Mouse (Mus musculus) MEL (cell line): ENCODE measurements around the gene Atp6v1a. TPM values are rescaled to one million over a fixed set of nuclear protein-coding genes. Genes with fewer than 3 reads are reported as not detected.

Source experiments
- DNase-seq: peaks from one replicate; pipeline ENCODE4 v3.0.0; 2011; ENCODE audit warnings: low read depth, low spot score
- H3K27ac ChIP-seq: 2 replicates; pipeline ENCODE4 v1.5.1; 2012; ENCODE audit warnings: low read depth, mild to moderate bottlenecking, control low read depth, low read length, moderate library complexity; ENCODE audit not compliant: control insufficient read depth
- H3K27me3 ChIP-seq, 2 experiments: fragments of 150-350 bp in 1 of 2; sonication (generic) in 1 of 2; 2 replicates each; pipeline ENCODE4 v1.6.1; 2012; ENCODE audit warnings: low read length in 2 of 2, mild to moderate bottlenecking in 2 of 2, improper control_type of control experiment in 1 of 2, moderate library complexity in 1 of 2; ENCODE audit not compliant: insufficient read depth in 2 of 2, control insufficient read depth in 1 of 2
- H3K36me3 ChIP-seq, 2 experiments: 2 replicates each; pipeline ENCODE4 v1.6.1; 2012 to 2014; ENCODE audit warnings: low read length in 2 of 2, improper control_type of control experiment in 1 of 2, inconsistent platforms in 1 of 2, mild to moderate bottlenecking in 1 of 2; ENCODE audit not compliant: insufficient read depth in 2 of 2, control insufficient read depth in 1 of 2
- H3K4me1 ChIP-seq, 2 experiments: fragments of 150-350 bp in 1 of 2; sonication (generic) in 1 of 2; 2 replicates each; pipeline ENCODE4 v1.6.1; 2012; ENCODE audit warnings: low read length in 2 of 2, improper control_type of control experiment in 1 of 2, mild to moderate bottlenecking in 1 of 2; ENCODE audit not compliant: insufficient read depth in 2 of 2, control insufficient read depth in 1 of 2
- H3K4me3 ChIP-seq, 2 experiments: fragments of 150-350 bp in 1 of 2; sonication (generic) in 1 of 2; 2 replicates each; pipeline ENCODE4 v1.5.1; 2012; ENCODE audit warnings: low read depth in 2 of 2, low read length in 2 of 2, mild to moderate bottlenecking in 2 of 2, moderate library complexity in 2 of 2, control low read depth in 1 of 2, improper control_type of control experiment in 1 of 2; ENCODE audit not compliant: control insufficient read depth in 1 of 2, insufficient read depth in 1 of 2
- H3K79me2 ChIP-seq: 2 replicates; pipeline ENCODE4 v1.6.1; 2012; ENCODE audit warnings: mild to moderate bottlenecking, low read length, moderate library complexity; ENCODE audit not compliant: control insufficient read depth, poor library complexity, insufficient read depth
- H3K9ac ChIP-seq: 2 replicates; pipeline ENCODE4 v1.6.1; 2012; ENCODE audit warnings: low read depth, mild to moderate bottlenecking, control low read depth, low read length, moderate library complexity; ENCODE audit not compliant: control insufficient read depth, poor library complexity, severe bottlenecking
- H3K9me3 ChIP-seq: fragments of 150-350 bp; sonication (generic); replicated peaks from 2 replicates; pipeline ENCODE4 v1.6.1; 2012; ENCODE audit warnings: mild to moderate bottlenecking, low read length, improper control_type of control experiment, moderate library complexity; ENCODE audit not compliant: insufficient read depth
- CHD1 ChIP-seq: IDR thresholded peaks from 2 replicates; pipeline ENCODE4 v1.6.1; 2012; ENCODE audit warnings: low read depth, mild to moderate bottlenecking, inconsistent platforms, low read length, improper control_type of control experiment
- CHD2 ChIP-seq: IDR thresholded peaks from 2 replicates; pipeline ENCODE4 v1.6.1; 2011; ENCODE audit warnings: low read length, improper control_type of control experiment
- CTCF ChIP-seq, 3 experiments: IDR thresholded peaks in 2 of 3; conservative IDR thresholded peaks in 1 of 3; 2 replicates each; pipeline ENCODE4 v1.5.1; 2011 to 2012; ENCODE audit warnings: low read length in 3 of 3, low read depth in 2 of 3, mild to moderate bottlenecking in 2 of 3, improper control_type of control experiment in 1 of 3, inconsistent platforms in 1 of 3, mixed read lengths in 1 of 3, moderate library complexity in 1 of 3; ENCODE audit not compliant: control insufficient read depth in 1 of 3, insufficient read depth in 1 of 3, poor library complexity in 1 of 3, severe bottlenecking in 1 of 3
- E2F4 ChIP-seq: IDR thresholded peaks from 2 replicates; pipeline ENCODE4 v1.6.1; 2011; ENCODE audit warnings: low read depth, low read length, improper control_type of control experiment, borderline replicate concordance
- ELF1 ChIP-seq: IDR thresholded peaks from 2 replicates; pipeline ENCODE4 v1.6.1; 2014; ENCODE audit warnings: low read depth, mild to moderate bottlenecking, inconsistent platforms, low read length, improper control_type of control experiment, moderate library complexity
- EP300 ChIP-seq, 2 experiments: IDR thresholded peaks; 2 replicates each; pipeline ENCODE4 v1.6.1; 2011; ENCODE audit warnings: improper control_type of control experiment in 2 of 2, low read length in 2 of 2, low read depth in 1 of 2, mild to moderate bottlenecking in 1 of 2
- ETS1 ChIP-seq: IDR thresholded peaks from 2 replicates; pipeline ENCODE4 v1.6.1; 2012; ENCODE audit warnings: low read depth, mild to moderate bottlenecking, inconsistent platforms, low read length, improper control_type of control experiment, moderate library complexity
- GABPA ChIP-seq: IDR thresholded peaks from 2 replicates; pipeline ENCODE4 v1.6.1; 2012; ENCODE audit warnings: low read depth, mild to moderate bottlenecking, inconsistent platforms, low read length, improper control_type of control experiment, moderate library complexity
- GATA1 ChIP-seq: IDR thresholded peaks from 2 replicates; pipeline ENCODE4 v1.6.1; 2011; ENCODE audit warnings: low read depth, low read length, improper control_type of control experiment
- HCFC1 ChIP-seq: IDR thresholded peaks from 2 replicates; pipeline ENCODE4 v1.6.1; 2012; ENCODE audit warnings: low read depth, mild to moderate bottlenecking, inconsistent platforms, low read length, improper control_type of control experiment, moderate library complexity
- JUND ChIP-seq: IDR thresholded peaks from 2 replicates; pipeline ENCODE4 v1.6.1; 2011; ENCODE audit warnings: low read depth, mild to moderate bottlenecking, improper control_type of control experiment, low read length
- KAT2A ChIP-seq: conservative IDR thresholded peaks from 2 replicates; pipeline ENCODE4 v1.6.1; 2012; ENCODE audit warnings: low read depth, low read length, improper control_type of control experiment, inconsistent platforms
- MAX ChIP-seq: IDR thresholded peaks from 2 replicates; pipeline ENCODE4 v1.6.1; 2011; ENCODE audit warnings: low read length, improper control_type of control experiment
- MAZ ChIP-seq: IDR thresholded peaks from 2 replicates; pipeline ENCODE4 v1.6.1; 2012; ENCODE audit warnings: low read depth, mild to moderate bottlenecking, inconsistent platforms, low read length, improper control_type of control experiment
- MEF2A ChIP-seq: IDR thresholded peaks from 2 replicates; pipeline ENCODE4 v1.6.1; 2014; ENCODE audit warnings: low read depth, mild to moderate bottlenecking, inconsistent platforms, low read length, improper control_type of control experiment; ENCODE audit not compliant: poor library complexity, insufficient replicate concordance, severe bottlenecking; ENCODE audit errors: extremely low read depth
- MXI1 ChIP-seq: IDR thresholded peaks from 2 replicates; pipeline ENCODE4 v1.6.1; 2011; ENCODE audit warnings: mild to moderate bottlenecking, low read depth, low read length, improper control_type of control experiment
- MYB ChIP-seq: IDR thresholded peaks from 2 replicates; pipeline ENCODE4 v1.6.1; 2011; ENCODE audit warnings: mild to moderate bottlenecking, low read depth, low read length, improper control_type of control experiment
- NELFE ChIP-seq: IDR thresholded peaks from 2 replicates; pipeline ENCODE4 v1.6.1; 2011; ENCODE audit warnings: low read depth, low read length, improper control_type of control experiment
- NRF1 ChIP-seq: IDR thresholded peaks from 2 replicates; pipeline ENCODE4 v1.6.1; 2014; ENCODE audit warnings: low read depth, mild to moderate bottlenecking, inconsistent platforms, low read length, improper control_type of control experiment, moderate library complexity; ENCODE audit not compliant: poor library complexity, insufficient read depth, severe bottlenecking
- POLR2A ChIP-seq, 2 experiments: IDR thresholded peaks; 2 replicates each; pipeline ENCODE4 v1.6.1; 2011 to 2012; ENCODE audit warnings: low read length in 2 of 2, mild to moderate bottlenecking in 2 of 2, control low read depth in 1 of 2, improper control_type of control experiment in 1 of 2, low read depth in 1 of 2, moderate library complexity in 1 of 2; ENCODE audit not compliant: control insufficient read depth in 1 of 2, insufficient read depth in 1 of 2, poor library complexity in 1 of 2
- POLR2AphosphoS2 ChIP-seq: IDR thresholded peaks from 2 replicates; pipeline ENCODE4 v1.6.1; 2011; ENCODE audit warnings: low read length, improper control_type of control experiment
- POLR2AphosphoS5 ChIP-seq: IDR thresholded peaks from 2 replicates; pipeline ENCODE4 v1.6.1; 2012; ENCODE audit warnings: low read depth, borderline replicate concordance, mild to moderate bottlenecking, inconsistent platforms, low read length, moderate library complexity, mixed read lengths
- RCOR1 ChIP-seq: IDR thresholded peaks from 2 replicates; pipeline ENCODE4 v1.6.1; 2012; ENCODE audit warnings: low read depth, mild to moderate bottlenecking, inconsistent platforms, low read length, improper control_type of control experiment
- SMC3 ChIP-seq: IDR thresholded peaks from 2 replicates; pipeline ENCODE4 v1.6.1; 2011; ENCODE audit warnings: low read depth, low read length, improper control_type of control experiment
- TAL1 ChIP-seq: IDR thresholded peaks from 2 replicates; pipeline ENCODE4 v1.6.1; 2012; ENCODE audit warnings: mild to moderate bottlenecking, inconsistent platforms, low read length, moderate library complexity, mixed read lengths
- TBP ChIP-seq: IDR thresholded peaks from 2 replicates; pipeline ENCODE4 v1.8.0; 2011; ENCODE audit warnings: low read depth, low read length, improper control_type of control experiment
- TCF12 ChIP-seq: IDR thresholded peaks from 2 replicates; pipeline ENCODE4 v1.6.1; 2014; ENCODE audit warnings: low read depth, mild to moderate bottlenecking, inconsistent platforms, low read length, improper control_type of control experiment, moderate library complexity
- UBTF ChIP-seq: IDR thresholded peaks from 2 replicates; pipeline ENCODE4 v1.6.1; 2012; ENCODE audit warnings: low read depth, mild to moderate bottlenecking, inconsistent platforms, low read length, improper control_type of control experiment, moderate library complexity, borderline replicate concordance; ENCODE audit not compliant: insufficient read depth
- USF1 ChIP-seq: IDR thresholded peaks from 2 replicates; pipeline ENCODE4 v1.6.1; 2014; ENCODE audit warnings: low read depth, mild to moderate bottlenecking, inconsistent platforms, low read length, improper control_type of control experiment, moderate library complexity
- USF2 ChIP-seq, 2 experiments: IDR thresholded peaks; 2 replicates each; pipeline ENCODE4 v1.6.1; 2011 to 2012; ENCODE audit warnings: improper control_type of control experiment in 2 of 2, low read length in 2 of 2, borderline replicate concordance in 1 of 2, inconsistent platforms in 1 of 2, low read depth in 1 of 2, mild to moderate bottlenecking in 1 of 2; ENCODE audit not compliant: insufficient read depth in 1 of 2
- ZC3H11A ChIP-seq: IDR thresholded peaks from 2 replicates; pipeline ENCODE4 v1.6.1; 2012; ENCODE audit warnings: low read depth, mild to moderate bottlenecking, inconsistent platforms, low read length, improper control_type of control experiment
- ZMIZ1 ChIP-seq: IDR thresholded peaks from 2 replicates; pipeline ENCODE4 v1.6.1; 2012; ENCODE audit warnings: low read depth, mild to moderate bottlenecking, inconsistent platforms, low read length, improper control_type of control experiment, moderate library complexity
- ZNF384 ChIP-seq: IDR thresholded peaks from 2 replicates; pipeline ENCODE4 v1.6.1; 2012; ENCODE audit warnings: low read depth, mild to moderate bottlenecking, inconsistent platforms, low read length, improper control_type of control experiment
- polyA plus RNA-seq, 2 experiments: library from polyadenylated mRNA; stranded (reverse) in 1 of 2; unstranded in 1 of 2; fragments of >175 nt in 1 of 2; fragments of >200 nt in 1 of 2; gene quantifications; 2 replicates each; pipeline versions ENCODE4 v1.2.1 to v1.2.4; 2012; ENCODE audit warnings: low replicate concordance in 2 of 2, low read depth in 1 of 2; ENCODE audit not compliant: insufficient read length in 2 of 2, insufficient read depth in 1 of 2, missing spikeins in 1 of 2
- total RNA-seq: library from RNA; depleted of rRNA; stranded (reverse); fragments of 300-350 nt; gene quantifications from 2 replicates; pipeline ENCODE4 v1.2.3, GENCODE M21; 2012; rRNA removed

The Atp6v1a gene
- total RNA-seq (34.9 and 42.5 TPM in 2 replicates), polyA plus RNA-seq (10 to 100 TPM in 1 of 2 experiments, not detected in 1; 38.5 TPM)

DNA sequence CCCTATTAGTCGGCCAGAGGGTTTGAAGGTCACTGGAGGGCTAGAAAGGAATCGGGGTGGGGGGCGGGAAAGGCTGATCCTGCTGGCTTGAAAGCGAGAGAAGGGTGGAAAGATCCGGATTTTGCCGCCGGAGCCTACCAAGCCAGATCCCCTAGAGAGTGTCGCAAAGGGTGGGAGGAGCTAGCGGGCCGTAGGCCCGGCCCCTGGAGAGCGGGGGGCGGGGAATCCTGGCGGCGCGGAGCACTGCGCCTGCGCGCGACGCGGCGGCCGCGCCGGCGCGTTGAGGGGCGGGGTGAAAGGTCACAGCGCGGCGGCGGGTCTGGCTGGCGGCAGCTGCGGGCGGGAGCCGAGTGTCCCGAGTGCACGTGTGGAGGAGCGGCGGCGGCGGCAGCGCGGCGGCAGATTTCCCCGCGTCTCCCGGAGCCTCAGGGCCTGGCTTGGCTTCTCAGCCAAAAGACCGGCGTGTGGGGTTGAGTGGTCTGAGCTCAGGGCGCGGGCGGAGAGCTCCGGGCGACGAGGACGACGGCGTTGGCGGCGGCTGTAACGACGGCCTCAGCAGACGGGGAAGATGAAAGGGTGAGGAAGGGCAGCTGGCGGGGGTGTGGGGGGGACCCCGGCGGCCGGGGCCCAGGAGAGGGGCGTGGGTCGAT, at the start of gene Atp6v1a, which contains the start of gene Naa50:
TSS of gene Atp6v1a (minus strand) at position 170 of the 650 bp plus-strand sequence.
TSS of gene Naa50 (plus strand) at position 295 of the 650 bp plus-strand sequence.
- peaks cover 6 to 11% of the 10 kb centered on the region in 2 experiments for H3K4me1 ChIP-seq
- TF ChIP-seq GATA1 (no peak), USF2 (IDR thresholded peaks at IDR 0.05; ENCODE audit: borderline replicate concordance in 1 of 2, insufficient read depth in 1 of 2, low read depth in 1 of 2, low read length in 2 of 2) (no peak), ZNF384 (no peak), TCF12 (0 out of 2 replicates have a peak, but pooled peaks have one; percentile 31), KAT2A (no peak; the same call in 1 of the 2 replicates), NELFE (peak; percentile 88), MXI1 (peak; percentile 94; the same call in 1 of the 2 replicates), MEF2A (no peak), CHD2 (no peak), USF1 (no peak), SMC3 (no peak), MYB (no peak), ELF1 (no peak), HCFC1 (no peak), POLR2AphosphoS5 (no peak), ZC3H11A (no peak), GABPA (no peak), E2F4 (no peak), MAZ (no peak), RCOR1 (no peak), POLR2A (IDR thresholded peaks at IDR 0.05; ENCODE audit: control insufficient read depth in 1 of 2, insufficient read depth in 1 of 2, low read depth in 1 of 2, low read length in 2 of 2, poor library complexity in 1 of 2) (peak; percentile 81 to 88), EP300 (IDR thresholded peaks at IDR 0.05; ENCODE audit: low read depth in 1 of 2, low read length in 2 of 2) (no peak), JUND (no peak), TAL1 (no peak), ZMIZ1 (0 out of 2 replicates have a peak, but pooled peaks have one; percentile 31), POLR2AphosphoS2 (peak; percentile 30; the same call in 1 of the 2 replicates), ETS1 (no peak), NRF1 (peak; percentile 95), MAX (no peak; the same call in 1 of the 2 replicates), TBP (peak; percentile 40; the same call in 1 of the 2 replicates), CTCF (IDR thresholded peaks at IDR 0.05 in 2 of 3, conservative IDR thresholded peaks at IDR 0.05 in 1 of 3; ENCODE audit: control insufficient read depth in 1 of 3, insufficient read depth in 1 of 3, low read depth in 2 of 3, low read length in 3 of 3, poor library complexity in 1 of 3, severe bottlenecking in 1 of 3) (no peak), CHD1 (0 out of 2 replicates have a peak, but pooled peaks have one; percentile 45), UBTF (no peak)

More for the DNA sequence above, at the start of gene Atp6v1a, which contains the start of gene Naa50:
- Histone ChIP-seq H3K4me3 (peak within 1 kb of the TSS; percentile 96 to 100), H3K36me3 (peaks cover 4 to 34% of the 10 kb centered on the region in 2 experiments), H3K79me2 (peaks cover 50% of the 10 kb centered on the region), H3K9ac (peak within 1 kb of the TSS; percentile 100), H3K9me3 (no peaks in the 10 kb centered on the region), H3K27ac (peak within 1 kb of the TSS; percentile 100), H3K27me3 (no peaks in the 10 kb centered on the region)
- peak; percentile 88 for DNase-seq
